Mouse (Mus musculus) liver, embryonic 14.5 days (tissue): Measurements from ENCODE around the gene Gpr183.

Experiments used
- CTCF ChIP-seq: IDR thresholded peaks from 2 replicates; pipeline ENCODE4 v1.5.1; 2016; ENCODE audit warnings: antibody characterized with exemption, low read depth, control low read depth
- EP300 ChIP-seq: IDR thresholded peaks from 2 replicates; pipeline ENCODE4 v1.6.1; 2016; ENCODE audit warnings: antibody characterized with exemption, low read depth

DNA sequence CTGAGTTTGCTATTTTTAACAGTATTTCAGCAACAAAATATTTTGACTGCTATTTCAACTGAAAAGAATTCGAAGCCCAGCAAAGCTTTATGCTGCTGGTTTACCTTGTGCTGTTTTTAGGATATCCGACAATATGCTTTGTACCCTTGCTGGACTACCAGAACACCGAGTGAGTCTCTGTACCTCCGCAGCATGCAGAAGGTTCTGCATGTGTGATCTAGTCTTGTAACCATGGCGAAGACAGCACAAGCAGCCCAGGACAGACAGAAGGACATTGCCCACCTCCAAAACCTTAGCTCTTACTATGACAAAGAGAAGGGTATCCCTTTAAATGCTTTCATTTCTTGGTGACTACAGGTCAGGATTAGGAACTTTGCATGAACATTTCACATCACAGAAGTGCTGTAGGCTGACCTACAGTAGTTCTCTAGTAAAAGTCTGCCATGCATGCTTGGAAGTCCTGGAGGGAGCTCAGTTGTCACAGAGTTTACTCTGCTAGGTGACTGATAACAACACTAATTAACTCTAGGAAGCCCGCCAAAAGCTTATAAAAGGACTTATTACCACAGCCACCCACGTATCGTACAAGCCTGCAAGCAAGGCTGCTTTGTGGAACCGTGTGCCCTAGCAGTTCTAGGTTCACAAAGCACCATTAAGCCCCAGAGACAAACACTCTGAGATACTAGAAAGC is 1.6 kb downstream of the Gpr183 start:
- no peak for TF ChIP-seq CTCF
- TF ChIP-seq EP300 = no peak
